Mouse (Mus musculus) neural tube, embryonic 10.5 days (tissue): ENCODE measurements around the gene Hspb7.
A peak's percentile ranks its signal among the peaks of the same experiment; 100 is the strongest.

ENCODE experiments used
- DNase-seq: peaks from one replicate; pipeline ENCODE4 v3.0.0-alpha.2; 2017; ENCODE audit warnings: low spot score; ENCODE audit errors: extremely low spot score

Hspb7 gene

DNA sequence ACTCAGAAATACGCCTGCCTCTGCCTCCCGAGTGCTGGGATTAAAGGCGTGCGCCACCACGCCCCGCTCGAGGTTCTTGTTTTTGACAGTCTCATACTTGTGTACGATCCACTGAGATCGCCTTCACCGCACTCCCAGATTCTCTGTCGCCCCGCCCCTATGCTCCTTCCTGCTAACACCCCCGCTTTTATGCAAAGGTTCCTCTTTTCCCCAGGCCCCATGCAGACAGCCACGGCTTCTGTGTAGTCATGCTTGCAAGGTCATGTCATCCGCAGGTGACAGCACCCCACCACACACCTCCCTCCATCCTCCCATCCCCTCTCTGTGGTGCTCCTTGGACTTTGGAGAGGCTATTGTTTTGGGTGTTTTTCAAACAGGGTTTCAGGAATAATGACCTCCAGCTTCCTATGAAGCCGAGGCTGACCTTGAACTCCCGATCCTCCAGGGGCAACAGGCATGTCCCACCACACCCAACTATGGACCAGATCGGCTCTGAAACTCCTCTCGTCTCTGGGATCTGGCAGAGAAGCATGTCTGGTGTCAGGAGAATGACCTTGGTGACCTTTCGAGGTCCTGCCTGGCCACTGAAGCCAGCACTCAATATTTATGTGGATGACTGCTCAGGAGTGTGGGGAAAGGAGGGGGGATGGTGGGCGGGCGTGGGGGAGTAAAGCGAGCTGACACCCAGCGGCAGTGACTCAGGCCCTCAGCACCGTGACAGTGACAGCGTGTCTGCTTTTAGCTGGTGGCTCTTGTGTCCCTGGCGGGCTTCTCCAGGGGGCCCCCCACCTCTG, 984 bp upstream of the Hspb7 start:
- DNase-seq, result no peak

DNA sequence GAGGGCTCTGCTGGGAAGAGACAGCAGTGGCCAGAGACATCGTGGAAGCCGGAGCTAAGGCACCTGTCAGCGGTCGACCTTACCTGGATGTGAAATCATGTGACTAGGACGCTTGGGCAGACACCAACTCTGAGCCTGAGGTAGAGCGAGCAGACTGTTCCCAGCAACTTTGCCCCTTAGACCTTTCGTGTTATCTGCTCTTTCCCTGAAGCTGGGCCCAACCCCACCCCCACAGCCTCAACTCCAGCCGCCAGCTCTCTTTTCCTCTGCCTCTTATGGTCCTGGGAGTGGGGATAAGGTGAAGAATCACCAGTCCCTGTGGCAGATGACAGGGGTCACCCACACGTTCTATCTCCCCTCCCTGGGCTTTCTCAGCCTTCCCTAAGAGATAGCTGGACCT, 307 bp downstream of the Hspb7 start:
- DNase-seq, result no peak

DNA sequence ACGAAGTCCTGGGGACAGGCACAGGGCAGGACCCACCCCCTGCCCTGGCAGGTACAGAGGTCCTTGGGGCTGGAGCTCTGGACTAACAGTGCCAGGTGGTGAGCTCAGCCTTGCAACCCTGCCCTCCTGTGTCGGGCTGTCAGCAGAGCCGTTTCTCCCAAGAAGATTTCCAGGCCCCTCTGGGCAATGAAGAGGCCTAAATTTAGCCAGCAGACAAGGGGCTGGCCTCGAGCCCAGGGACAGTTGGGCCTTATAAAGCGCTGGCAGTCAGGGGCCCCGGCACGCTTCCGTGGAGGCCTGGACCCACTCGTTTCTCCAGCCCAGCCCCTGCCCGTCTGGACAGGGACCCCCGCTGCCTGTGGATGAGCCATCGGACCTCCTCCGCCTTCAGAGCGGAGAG, 844 bp downstream of the Hspb7 start:
- no peak for DNase-seq

DNA sequence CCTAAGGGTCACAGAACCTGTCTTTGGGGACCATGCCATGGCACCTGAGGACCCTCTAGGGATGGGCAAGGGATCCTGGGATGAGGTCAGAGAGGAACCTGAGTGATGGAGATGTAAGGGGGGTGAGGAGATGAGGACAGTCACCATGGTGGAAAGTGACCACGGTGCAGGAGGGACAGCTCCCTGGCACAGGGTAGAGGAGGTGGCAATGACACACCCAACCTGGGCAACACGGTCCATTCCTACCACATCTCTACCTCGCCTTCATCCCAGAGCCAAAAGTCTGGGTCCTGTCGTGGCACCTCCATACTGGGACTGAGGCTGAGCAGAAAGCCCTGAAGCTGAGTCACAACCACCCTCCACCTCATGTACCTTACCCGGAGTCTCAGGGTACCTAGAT, 2.3 kb downstream of the Hspb7 start:
- no peak for DNase-seq

DNA sequence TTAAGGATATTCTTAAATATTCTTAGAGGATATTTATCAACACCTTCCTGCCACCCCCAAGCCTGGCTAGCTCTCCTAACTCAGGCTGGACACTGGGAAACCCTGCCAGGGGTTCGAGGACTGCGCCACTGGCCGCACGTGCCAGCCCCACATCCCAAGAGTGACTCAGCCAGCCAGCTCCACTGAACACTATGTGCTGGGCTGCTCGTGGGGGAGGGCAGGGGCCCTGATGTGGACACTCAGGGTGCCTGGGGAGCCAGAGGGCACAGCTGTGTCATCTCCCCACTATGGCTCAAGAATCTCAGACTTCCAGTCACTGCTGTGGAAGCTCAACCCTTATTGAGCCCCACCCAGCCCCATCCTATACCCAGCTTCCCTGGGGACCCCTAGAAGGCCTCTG, 2.7 kb downstream of the Hspb7 start:
- no peak for DNase-seq

DNA sequence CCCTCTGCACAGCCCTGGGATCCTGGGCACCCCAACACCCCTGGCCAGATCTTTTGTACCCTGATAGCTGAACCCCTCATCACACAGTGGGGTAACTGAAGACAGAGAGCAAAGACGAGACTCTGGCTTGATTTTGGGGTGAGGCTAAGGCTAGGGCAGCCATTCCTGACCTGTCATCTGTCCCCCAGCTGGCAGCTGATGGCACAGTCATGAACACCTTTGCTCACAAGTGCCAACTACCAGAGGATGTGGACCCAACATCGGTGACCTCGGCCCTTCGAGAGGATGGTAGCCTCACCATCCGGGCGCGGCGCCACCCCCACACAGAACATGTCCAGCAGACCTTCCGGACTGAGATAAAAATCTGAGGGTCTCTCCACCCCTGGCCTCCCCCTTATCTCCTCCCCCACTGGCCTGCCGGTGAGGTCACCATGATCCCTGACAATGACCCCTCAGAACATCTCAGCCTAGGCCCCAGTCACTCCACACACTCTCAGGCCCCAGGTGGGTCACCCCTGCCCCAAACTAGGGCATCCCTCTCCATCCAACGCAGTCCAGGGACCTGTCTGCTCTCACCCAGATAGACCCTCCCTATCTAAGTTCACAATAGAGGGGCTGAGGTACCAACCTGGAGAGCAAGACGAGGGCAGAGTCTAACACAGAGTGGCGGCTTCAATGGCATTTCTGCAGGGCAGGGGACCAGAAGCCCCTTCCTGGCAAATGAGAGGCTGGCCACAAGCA, 3.3 kb downstream of the Hspb7 start:
- DNase-seq, result no peak

DNA sequence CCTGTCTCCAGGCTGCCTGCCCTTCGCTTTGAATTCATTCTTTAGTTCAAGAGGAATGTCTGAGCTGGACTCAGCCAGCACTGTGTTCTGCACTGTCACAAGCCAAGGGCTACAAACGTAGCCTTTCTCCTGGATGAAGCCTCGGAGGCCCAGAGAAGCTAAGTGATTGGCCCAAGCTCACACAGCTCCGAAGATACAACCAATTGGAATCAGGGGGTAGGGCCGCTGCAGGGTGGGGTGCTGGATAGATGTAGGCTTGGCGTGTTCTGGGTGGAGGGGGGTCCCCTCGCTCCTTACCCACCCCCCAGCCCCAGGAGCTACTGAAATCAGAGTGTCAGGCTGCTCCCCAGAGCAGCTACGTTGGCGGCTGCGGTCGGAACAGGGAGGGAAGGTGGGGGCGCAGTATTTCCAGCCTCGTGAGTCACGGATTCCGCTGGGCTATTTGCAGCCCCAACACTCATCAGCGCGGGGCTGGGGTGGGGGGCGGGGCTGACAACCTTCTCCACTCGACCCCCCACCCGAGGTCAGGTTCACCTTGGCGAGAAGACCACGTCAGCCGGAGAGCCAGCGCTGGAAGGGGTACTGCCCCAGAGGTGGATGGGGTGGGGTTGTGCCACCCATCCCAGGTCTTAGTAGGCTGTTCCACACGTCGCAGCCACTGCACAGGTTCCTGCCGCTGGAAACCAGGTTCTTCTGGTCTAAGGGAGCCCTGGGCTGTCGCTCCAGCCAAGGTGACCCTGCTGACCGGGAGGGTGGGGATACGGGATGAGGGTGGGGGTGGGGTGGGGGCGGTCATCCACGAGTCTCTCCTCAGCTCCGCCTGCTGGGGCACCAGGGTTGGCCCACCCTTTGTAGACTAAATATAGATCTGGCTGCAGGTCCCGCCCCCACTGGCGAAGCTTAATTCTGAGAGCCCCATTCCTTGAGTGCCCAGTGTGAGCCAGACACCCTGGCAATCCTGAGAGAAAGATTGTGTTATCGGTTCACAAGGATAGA, 5.2 kb downstream of the Hspb7 start:
- DNase-seq, result no peak

DNA sequence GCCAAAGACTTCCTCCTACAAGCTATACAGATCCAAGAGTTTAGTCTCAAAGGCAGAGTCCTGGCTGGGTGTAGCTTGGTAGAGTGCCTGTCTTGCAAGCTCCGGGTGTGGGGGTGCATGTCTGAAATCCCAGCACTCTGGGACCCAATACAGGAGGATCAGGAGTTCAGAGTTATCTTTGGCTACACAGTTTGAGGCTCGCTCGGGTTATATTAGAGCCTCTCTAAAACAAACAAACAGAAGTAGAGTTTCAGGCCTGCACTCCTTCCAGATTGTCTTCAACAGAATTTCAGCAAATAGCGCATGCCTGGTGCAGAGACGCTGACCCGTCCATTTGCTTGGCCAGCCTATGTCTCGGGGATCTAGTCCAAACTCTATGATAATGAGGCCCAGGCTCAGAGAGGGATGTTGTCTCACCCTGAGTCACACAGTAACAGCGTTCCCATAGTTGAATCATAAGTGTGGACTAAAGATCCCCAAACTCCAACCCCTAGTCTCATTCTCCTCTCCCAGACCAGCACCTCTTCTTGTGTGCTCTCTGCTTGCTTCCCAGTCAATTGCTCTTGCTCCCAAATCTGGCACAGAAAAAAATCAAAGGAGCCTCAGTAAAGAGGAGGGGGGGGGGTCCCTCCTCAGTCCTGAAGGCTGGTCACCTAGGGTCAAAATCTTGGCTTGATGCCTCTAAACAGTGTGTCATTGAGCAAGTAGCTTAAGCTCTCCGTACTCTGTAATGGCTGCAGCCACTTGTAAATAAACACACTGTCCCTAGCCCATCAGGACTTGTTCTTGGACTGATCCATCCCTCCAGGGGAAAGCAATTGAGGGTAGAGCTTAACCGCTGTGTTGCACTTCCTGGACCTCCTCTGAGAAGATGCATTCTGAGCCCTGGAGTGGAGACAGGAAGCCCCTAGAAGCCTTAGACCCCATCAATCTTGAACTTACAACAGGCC, 6.5 kb downstream of the Hspb7 start:
- no peak for DNase-seq

DNA sequence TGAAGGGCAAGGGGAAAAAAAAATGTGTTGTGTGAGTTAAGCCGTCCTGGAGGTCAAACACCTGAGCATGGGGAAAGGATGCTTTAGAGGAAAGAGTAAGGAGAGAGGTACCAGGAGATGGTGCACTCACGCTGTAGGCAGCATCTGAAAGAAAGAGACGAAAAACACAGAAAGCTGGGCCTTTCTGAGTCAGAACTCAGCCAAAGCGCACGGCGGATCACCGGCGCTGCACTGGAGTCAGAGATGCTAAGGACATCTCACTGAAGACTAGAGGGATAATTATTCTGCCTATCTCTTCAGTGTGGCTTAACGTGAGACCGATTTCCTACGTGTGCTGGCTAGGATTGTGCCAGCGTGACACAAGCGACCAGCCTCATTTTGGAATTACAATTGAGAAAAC, 7.3 kb downstream of the Hspb7 start:
- DNase-seq, result no peak

DNA sequence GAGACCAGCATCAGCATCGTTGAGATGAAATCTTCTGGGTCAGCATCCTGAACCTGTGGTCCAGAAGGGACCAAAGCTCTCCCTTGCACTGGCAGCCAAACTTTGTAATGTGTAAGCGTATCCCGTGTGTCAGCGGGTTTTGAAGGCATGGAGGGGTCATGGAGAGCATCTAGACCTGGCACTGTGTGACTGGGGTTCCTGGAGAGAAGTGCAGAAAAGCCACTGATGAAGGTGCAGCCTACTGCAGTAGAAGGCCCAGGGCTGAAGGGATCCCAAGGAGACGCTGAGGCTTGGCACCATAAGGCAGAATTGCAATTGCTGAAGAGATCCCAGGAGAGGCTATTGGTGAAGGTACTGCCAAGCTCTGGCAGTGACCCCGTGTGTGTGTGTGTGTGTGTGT, 8.8 kb downstream of the Hspb7 start:
- DNase-seq, result no peak

DNA sequence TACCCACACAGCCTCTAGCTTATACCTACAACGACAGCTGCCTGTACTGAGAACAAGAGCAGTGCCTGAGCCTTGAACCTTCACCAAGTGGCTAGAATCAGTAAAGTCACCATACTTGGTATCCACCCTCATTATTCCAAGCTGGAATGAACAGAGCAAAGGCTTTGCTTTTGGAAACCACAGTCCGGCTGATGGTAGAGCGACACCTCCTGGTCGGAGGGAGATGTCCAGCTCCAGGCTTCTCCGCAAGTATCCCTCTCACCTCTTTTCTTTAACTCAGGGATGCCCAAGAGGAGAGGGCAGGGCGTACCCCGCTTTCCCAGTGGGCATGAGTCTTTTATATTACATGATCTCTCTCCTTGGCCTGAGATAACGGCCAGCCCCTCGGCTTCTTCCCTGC, 9.3 kb downstream of the Hspb7 start:
- no peak for DNase-seq

DNA sequence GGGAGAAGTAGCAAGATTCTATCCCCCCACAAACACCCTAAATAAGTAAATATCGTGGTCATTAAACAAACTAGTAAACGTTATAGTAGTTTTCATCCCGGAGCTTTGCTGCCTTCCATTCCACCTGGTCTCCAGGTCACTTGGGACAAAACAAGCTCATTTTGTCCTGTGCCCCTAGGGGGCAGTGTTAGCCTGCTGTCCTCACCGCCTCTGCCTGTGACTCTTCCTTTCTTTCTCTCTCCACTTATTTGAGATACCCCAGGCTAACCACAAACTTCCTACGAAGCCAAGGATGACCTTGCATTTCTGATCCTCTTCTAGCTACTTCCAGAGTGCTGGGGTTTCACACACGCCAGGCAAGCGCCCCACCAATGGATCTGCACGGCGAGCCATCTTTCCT, 10.4 kb downstream of the Hspb7 start:
- peak; percentile 61 for DNase-seq

DNA sequence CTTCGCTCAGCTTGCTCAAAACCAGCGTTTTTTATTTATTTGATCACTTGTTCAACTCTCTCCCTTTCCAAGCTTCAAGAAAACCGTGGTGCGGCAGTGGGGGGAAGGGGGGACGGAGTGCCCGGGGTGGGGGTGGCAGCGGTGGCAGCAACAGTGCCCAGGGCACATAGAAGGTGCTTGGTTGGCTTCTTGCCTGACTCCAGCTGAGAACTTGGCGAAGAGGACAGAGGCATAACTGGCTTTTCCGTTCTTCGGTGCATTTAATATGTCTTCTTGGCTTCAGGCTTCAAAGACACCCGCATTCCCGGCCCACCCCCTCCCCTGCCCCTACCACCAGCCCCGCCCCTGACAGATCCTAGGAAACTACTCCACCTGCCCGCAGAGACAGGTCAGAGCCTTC, 12.1 kb downstream of the Hspb7 start:
- DNase-seq, result no peak

DNA sequence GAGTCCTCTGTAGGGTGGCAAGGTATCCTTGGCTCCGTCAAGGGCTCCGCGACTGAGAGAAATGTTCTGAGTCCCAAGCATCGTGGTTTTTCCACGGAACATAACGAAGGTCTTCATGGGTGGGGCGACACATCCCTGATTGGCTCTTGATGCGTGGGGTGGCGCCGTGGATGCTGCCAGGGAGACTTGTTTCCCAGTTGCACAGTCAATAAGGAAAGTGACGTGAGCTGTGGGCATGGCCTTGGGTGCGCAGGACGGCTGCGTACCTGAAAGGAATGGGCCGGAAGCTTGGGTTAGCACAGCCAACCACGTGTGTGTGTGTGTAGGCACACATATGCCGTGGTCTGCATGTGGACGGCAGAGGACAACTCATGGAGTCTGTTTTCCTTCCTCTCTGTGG, 12.6 kb downstream of the Hspb7 start:
- DNase-seq, result no peak

DNA sequence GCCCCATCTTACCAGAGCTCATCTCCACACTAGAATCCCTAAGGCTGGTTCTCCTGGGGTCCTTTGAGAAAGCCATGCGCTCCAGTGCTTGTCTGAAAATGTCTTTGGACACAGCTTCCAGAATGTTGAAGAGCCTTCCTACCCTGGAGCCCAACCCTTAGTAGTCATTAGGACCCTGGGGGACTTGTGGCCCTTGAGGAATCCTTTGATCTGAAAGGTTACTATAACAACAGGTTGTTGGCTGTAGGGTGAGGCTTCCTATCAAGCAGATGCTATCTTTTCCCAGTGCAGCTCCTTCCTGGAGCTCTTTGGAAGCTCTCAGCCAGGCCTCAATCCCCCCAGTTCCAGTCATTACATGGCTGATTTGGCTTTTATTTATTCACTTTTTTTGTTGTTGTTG, 15.4 kb downstream of the Hspb7 start, which contains the start of gene Srarp:
Gene Srarp, minus strand, starts transcription at position 132 of the 400 bp plus-strand sequence.
- no peak for DNase-seq

DNA sequence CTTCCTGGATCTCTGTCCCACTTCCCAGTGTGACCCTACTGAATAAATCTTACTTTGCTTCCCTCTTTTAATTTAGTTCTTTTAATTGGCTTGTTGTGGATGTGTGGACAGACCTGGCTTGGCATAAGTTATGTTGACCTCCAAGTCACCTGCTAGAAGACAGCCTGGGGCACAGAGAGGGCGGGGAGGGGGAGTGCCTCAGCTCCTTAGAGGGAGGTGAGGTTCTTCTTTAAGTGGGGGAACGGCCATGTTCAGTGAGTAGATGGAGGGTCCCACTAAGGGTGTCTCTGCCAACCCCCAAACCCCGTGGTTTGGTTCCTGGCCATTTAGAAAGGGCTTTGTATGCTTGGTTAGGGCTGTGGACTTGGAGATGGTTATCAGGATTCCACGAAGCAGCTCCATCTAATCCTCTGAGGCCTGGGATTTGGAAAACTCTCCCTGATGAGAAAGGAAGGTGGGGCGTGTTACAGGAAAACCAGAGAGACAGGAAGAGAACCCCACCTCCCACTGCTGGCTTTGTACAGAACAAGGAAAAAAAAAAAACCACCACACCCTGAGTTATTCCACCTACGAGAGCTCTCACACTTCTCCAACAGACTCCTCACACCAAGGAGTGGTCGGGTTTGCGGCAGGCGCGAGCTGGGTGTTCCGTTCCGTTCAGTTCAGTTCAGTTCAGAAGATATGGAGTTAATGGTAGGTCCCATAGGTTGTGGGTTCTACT, 18.7 kb downstream of the Hspb7 start:
- DNase-seq, result no peak

DNA sequence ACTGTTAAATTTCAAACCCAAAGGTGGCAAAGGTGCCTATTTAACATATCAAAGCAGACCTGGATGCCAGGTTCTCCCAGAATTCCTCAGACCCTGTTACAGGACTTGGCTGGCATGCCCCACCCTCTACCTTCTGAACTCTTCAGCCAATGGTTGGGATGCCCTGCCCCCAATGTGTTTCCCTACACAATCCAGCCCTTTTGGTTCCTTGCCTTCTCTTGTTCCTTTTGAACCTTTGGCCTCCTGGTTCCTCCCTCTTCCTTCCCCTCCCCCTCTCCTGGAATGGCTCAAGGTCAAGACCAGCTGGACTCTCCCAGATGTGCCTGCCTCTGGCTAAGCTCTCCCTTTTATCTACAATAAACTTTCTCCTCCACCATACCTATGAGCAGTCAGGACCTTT, 20.3 kb downstream of the Hspb7 start:
- DNase-seq, result no peak

DNA sequence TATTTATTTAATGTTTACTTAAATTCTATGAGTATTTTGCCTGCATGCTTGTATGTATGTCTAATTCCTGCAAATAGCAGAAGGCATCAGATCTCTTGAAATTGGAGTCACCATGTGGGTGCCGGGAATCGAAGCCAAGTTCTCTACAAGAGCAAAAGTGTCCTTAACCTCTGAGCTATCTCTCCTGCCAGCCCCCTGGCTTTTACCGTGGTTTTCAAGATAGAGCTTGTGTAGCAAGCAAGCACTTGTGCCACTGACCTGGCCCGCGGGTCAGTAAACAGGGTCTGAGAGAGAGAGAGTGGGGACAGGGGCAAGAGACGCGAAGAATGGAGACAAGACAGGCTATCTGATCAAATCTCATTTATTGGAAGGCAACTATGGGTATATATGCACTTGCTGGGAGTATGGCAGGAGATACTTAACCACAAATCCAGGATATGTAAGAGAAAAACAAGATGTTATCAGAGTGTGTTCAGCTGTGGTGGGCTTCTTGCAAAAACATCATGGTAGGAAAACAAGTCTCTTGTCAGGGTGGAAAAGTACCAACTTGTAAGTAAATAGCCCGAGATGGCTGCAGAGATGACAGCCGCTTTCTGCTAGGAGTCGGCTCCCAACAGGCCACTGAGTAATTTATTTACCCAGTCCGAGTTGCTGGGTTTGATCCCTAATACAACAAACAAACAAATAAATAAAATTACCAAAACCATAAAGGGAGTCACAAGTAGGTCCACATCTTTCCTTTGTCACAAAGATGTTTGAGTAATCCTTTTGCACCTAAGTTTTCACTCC, 23.3 kb downstream of the Hspb7 start:
- no peak for DNase-seq
